Mouse (Mus musculus): ENCODE results near the gene Bcr. TPM values are rescaled to one million over a fixed set of nuclear protein-coding genes. Genes with fewer than 3 reads are reported as not detected.

Gene Bcr
- polyA plus RNA-seq (2021; fragmentation: Nextera tagmentation), result 9.0 and 9.9 TPM in 2 replicates
- long read RNA-seq, experiment 1, full-length matches to known transcripts, result 1 of 21 reads
- long read RNA-seq, experiment 1, partial matches to known transcripts, result 14 of 21 reads
- long read RNA-seq, experiment 1, other reads (novel, unspliced or antisense), result 6 of 21 reads
- long read RNA-seq, experiment 2, full-length matches to known transcripts, result 10 of 71 reads
- long read RNA-seq, experiment 2, partial matches to known transcripts, result 57 of 71 reads
- long read RNA-seq, experiment 2, other reads (novel, unspliced or antisense), result 4 of 71 reads

DNA sequence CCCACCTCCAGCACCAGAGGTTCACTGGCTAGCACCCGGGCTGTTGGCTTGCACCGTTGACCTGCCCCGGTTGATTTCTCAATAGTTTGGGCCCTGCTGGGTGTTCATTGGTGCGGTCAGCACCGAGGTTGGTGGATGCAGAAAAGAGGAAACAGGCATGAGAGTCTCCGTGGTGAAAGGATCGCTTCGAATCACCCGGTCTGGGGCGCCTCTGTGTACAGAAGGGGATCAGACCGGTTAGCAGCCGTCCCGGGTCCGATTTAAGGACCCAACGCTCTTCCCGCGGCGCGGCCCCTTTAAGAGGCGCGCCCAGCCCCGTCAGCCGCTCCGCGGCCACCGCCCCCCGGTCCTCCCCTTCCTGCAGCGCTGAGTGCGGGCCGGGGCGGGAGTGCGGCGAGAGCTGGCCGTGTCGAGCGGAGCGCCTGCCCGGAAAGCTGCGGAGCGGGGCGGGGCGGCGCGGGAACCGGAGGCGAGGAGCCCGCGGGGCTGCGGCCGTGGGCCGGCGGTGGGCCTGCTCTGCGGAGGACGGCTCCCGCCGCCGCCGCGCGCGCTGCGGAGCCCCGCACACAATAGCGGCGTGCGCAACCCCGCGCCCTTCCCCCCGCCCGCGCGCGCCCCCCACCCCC, at the start of gene Bcr:
TSS of gene Bcr (plus strand) at position 376 of the 626 bp plus-strand sequence.

DNA sequence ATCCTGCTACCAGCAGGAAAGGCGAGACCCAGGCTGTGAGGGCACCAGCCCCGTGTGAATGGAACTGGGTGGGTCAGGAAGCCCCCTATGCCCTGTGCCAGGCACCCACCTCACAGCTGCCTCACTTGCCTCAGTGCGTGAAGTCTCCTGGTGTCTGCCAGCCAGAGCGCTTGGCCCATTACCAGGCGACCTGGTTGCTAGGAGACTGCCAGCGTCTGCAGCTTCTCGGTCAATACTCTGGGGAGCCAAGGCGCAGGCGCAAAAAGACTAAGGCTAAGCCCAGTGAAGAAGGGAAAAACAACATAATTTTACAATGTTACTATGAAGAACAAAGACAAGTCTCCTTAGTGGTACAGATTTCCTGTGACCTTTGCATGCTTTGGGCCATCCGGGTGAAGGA, 28.0 kb upstream of the Bcr start, which contains the start of gene Rsph14:
TSS of gene Rsph14 (minus strand) at position 192 of the 400 bp plus-strand sequence.

DNA sequence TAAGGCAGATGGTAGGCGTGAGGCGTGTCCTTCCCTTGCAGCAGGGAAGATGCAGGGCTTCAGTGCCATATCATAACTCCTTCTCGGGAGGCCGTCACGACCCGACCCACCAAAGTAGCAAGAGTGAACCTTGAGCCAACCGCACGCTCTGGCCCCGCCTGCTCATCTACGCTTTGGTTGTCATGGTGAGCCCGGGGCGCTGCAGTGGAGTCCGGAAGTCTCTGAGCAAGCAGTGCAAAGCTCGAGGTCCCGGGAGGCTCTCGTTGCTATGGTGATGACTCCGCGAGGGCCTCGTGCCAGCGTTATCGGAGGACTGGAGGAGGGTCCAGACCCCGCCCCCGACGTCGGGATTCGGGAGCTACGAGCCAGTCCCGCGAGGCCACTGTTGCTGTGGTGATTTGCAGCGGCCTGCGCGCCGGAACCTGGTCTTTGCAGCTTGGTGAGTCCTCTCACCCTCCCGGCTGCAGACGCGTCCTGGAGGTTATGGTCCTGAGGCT, 23.5 kb upstream of the Bcr start, which contains the start of gene Rab36:
TSS of gene Rab36 (plus strand) at position 176 of the 497 bp plus-strand sequence.

DNA sequence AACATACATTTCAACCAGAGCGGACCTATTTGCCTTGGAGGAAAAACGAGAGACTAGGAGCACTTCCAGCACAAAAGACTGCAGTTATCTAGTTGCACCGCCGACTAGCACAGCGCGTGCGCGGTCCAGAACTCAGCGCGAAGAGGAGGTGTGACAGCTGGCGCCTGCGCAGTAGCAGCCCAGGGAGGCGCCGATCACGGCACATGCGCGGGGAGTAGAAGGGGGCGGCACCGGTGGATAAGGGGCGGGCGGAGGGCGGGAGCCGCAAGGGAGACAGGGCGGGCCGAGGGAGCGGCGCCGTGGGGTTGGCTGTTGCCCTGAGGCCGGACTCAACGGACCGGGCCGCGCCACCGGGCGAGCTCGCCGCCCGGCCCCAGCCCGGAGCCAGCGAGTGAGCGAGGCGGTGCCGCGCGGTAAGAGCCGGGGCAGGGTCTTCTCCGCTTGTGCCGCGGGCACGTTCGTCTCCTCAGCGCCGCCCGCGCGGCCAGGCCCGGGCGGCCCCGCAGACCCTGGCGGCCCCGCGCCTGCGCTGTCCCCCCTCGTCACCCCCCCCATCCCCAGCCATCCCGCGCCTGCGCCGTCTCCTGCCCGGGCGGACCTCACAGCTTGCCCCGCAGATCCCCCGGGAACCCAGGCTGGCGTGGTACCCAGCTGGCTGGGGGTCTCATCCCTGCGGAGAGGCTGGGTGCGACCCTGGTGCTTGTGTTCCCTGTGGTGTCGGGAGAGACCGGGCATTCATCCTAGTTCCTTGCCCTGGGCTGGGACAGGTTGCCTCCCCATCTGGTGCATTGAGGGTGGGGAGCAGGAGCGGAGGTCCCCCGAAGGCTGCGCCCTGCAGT, 151.6 kb downstream of the Bcr start, which contains the start of gene Specc1l:
TSS of gene Specc1l (plus strand) at position 267 of the 839 bp plus-strand sequence.

Other genes starting within 250 kb of the Bcr start
- gene Gnaz, start 93.4 kb upstream of the Bcr start, polyA plus RNA-seq (2021; fragmentation: Nextera tagmentation), result 33.7 and 36.6 TPM in 2 replicates
- gene Rsph14, start 28.0 kb upstream of the Bcr start, polyA plus RNA-seq (2021; fragmentation: Nextera tagmentation), result 1.8 and 2.5 TPM in 2 replicates
- gene Rab36, start 23.5 kb upstream of the Bcr start, polyA plus RNA-seq (2021; fragmentation: Nextera tagmentation), result 21.0 and 21.5 TPM in 2 replicates
- gene Specc1l, start 151.5 kb downstream of the Bcr start, polyA plus RNA-seq (2021; fragmentation: Nextera tagmentation), result 13.0 and 13.5 TPM in 2 replicates